Mouse (Mus musculus) small intestine, adult 2 months (tissue): ENCODE results near the gene Yars.

Experiments
- CTCF ChIP-seq: fragments of 200-500 bp; IDR thresholded peaks from 2 replicates; pipeline ENCODE4 v1.5.1; 2012; ENCODE audit warnings: low read depth, mild to moderate bottlenecking, control low read depth, inconsistent platforms, low read length, moderate library complexity, mixed read lengths; ENCODE audit not compliant: insufficient replicate concordance, insufficient read length; ENCODE audit errors: extremely low read depth
- POLR2A ChIP-seq: fragments of 200-500 bp; IDR thresholded peaks from 2 replicates; pipeline ENCODE4 v1.6.1; 2012; ENCODE audit warnings: low read depth, mild to moderate bottlenecking, control low read depth, inconsistent platforms, low read length, moderate library complexity

DNA sequence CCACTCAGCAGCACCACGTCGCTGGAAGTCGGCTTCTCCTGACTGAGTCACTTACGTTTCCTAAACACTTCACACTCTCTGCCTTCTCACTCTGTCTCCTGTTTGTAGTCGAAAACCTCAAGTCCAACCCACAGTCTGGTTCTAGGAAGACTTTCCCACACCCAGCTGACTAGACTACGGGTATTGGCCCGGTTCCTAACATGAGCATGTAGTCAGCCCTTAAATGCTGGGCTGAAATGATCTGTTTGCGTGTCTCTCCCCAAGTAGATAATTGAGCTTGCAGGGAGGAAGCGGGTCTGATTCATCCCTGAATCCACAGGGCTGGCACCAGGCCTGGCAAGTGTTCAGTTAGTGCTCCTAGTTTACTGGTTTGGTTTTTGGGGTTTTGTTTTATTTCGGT lies 15.1 kb downstream of the Yars start:
- TF ChIP-seq CTCF, result no peak
- TF ChIP-seq POLR2A, result no peak
